Mouse (Mus musculus): ENCODE measurements around the gene Robo1. TPM values are rescaled to one million over a fixed set of nuclear protein-coding genes. Genes with fewer than 3 reads are reported as not detected.

The Robo1 gene
- polyA plus RNA-seq, 1 experiment from 2014 or later = 26.0 TPM

- H3K4me3 ChIP-seq (replicated peaks) = no peak overlapping the region
- no peak for ATAC-seq (replicated peaks; ENCODE audit: low FRiP score)
- H3K9ac ChIP-seq = no peak overlapping the region
- H3K4me1 ChIP-seq = no peaks in the 10 kb centered on the region
- no peaks in the 10 kb centered on the region for H3K9me3 ChIP-seq (replicated peaks)
- no peaks in the 10 kb centered on the region for H3K36me3 ChIP-seq
- no peak overlapping the region for H3K4me2 ChIP-seq
- WGBS = 69% methylated on average over 11 of the region's 11 CpGs
- H3K27me3 ChIP-seq = no peaks in the 10 kb centered on the region
- H3K27ac ChIP-seq = no peak overlapping the region
Measured at GRCm38 (mm10) chr16:72897125-72897524, 589.0 kb downstream of the Robo1 start.

- no peaks in the 10 kb centered on the region for H3K27me3 ChIP-seq
- no peaks in the 10 kb centered on the region for H3K4me1 ChIP-seq
- H3K36me3 ChIP-seq = 0 out of 2 replicates have a peak, but pooled peaks cover 4% of the 10 kb centered on the region
- H3K9me3 ChIP-seq (replicated peaks) = no peaks in the 10 kb centered on the region
- H3K9ac ChIP-seq = no peak overlapping the region
- no peak overlapping the region for H3K4me3 ChIP-seq (replicated peaks)
- H3K27ac ChIP-seq = no peak overlapping the region
- no peak for ATAC-seq (replicated peaks; ENCODE audit: low FRiP score)
- no peak overlapping the region for H3K4me2 ChIP-seq
- WGBS = 77% methylated on average over 2 of the region's 2 CpGs
Measured at GRCm38 (mm10) chr16:72908895-72909294, 600.8 kb downstream of the Robo1 start.

GRCm38 (mm10) chr16:72913134-72913533, 605.0 kb downstream of the Robo1 start:
- no peaks in the 10 kb centered on the region for H3K27me3 ChIP-seq
- no peaks in the 10 kb centered on the region for H3K9me3 ChIP-seq (replicated peaks)
- no peak for ATAC-seq (replicated peaks; ENCODE audit: low FRiP score)
- H3K36me3 ChIP-seq = no peaks in the 10 kb centered on the region
- H3K4me2 ChIP-seq = no peak overlapping the region
- H3K27ac ChIP-seq = no peak overlapping the region
- no peak overlapping the region for H3K9ac ChIP-seq
- H3K4me1 ChIP-seq = peaks cover 2% of the 10 kb centered on the region; the same call in 1 of the 2 replicates
- H3K4me3 ChIP-seq (replicated peaks) = no peak overlapping the region
- WGBS = 62% methylated on average over 5 of the region's 5 CpGs

DNA sequence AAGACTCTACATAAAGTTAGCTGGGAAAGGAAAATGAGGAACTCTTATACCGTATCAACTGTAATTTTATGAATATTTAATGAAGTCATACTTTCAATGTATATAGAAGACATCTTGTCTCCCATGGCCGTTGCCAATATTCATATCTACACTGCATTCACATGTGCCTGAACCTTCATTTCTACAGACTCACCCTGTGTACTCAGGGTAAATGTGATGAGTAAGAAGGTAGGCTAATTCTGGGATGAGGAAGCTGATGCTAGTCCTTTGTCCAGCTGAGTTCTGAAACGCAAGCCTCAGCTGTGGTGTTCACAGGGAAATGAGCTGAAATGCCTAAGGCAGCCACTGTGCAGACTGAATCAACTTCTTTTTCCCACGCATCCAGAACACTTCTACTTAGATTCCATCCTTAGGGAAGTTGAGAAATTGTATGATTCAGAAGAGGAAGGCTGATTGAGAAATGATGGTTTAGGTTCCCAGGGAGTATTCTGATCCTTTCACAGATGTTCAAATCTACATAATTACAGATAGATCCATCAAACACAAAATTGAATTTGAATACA, 606.0 kb downstream of the Robo1 start:
- peaks cover 2% of the 10 kb centered on the region; the same call in 1 of the 2 replicates for H3K4me1 ChIP-seq
- 0 out of 2 replicates have a peak overlapping the region, but pooled peaks have one; percentile 9 for H3K27ac ChIP-seq
- H3K4me3 ChIP-seq (replicated peaks) = no peak overlapping the region
- H3K36me3 ChIP-seq = no peaks in the 10 kb centered on the region
- 76% methylated on average over 4 of the region's 4 CpGs for WGBS
- no peaks in the 10 kb centered on the region for H3K27me3 ChIP-seq
- H3K4me2 ChIP-seq = no peak overlapping the region
- no peak overlapping the region for H3K9ac ChIP-seq
- ATAC-seq (replicated peaks; ENCODE audit: low FRiP score) = no peak
- H3K9me3 ChIP-seq (replicated peaks) = no peaks in the 10 kb centered on the region

- no peak for ATAC-seq (replicated peaks; ENCODE audit: low FRiP score)
- H3K9me3 ChIP-seq (replicated peaks) = no peaks in the 10 kb centered on the region
- WGBS = 90% methylated on average over 3 of the region's 3 CpGs
- no peak overlapping the region for H3K4me3 ChIP-seq (replicated peaks)
- peaks cover 16% of the 10 kb centered on the region for H3K4me1 ChIP-seq
- no peaks in the 10 kb centered on the region for H3K36me3 ChIP-seq
- H3K4me2 ChIP-seq = no peak overlapping the region
- H3K9ac ChIP-seq = no peak overlapping the region
- H3K27me3 ChIP-seq = no peaks in the 10 kb centered on the region
- no peak overlapping the region for H3K27ac ChIP-seq
Measured at GRCm38 (mm10) chr16:72920013-72920412, 611.9 kb downstream of the Robo1 start.

DNA sequence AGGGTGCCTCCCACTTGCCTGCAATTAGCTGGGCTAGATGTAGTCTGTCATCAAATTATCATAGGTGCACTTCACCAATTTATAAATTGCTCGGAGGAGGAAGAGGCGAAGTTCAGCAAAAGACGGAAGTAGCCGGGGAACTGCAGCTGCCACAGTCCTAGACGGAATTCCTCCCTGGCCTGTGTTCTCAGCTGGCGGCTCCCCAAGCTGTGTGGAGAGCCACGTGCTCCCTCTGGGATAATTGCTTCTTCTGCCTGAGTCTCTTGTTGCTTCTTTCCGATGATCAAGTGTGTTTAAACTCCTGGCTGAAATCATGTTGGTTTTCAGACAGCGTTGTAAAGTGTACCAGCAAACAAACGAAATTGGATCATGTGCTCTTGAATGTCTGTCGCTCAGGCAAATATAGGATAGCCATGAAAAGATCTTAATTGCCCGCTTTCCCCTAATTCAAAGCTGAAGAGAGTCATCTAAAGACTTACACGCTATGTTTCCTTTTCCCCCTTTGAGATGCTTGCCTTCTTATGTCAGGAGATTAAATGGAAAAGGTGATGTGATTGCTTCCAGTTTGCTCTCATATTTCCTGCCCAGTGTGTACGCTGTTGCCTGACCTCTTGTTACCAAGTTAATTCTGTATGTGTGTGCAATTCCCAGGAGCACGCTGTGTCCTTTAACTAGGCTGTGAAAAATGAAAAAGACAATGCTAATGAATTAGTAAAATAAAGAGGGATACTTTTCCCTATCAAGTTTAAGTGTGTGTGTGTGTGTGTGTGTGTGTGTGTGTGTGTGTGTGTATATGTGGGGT, 616.5 kb downstream of the Robo1 start:
- WGBS = 14% methylated on average over 15 of the region's 15 CpGs
- H3K4me3 ChIP-seq (replicated peaks) = peak overlapping the region; percentile 5; the same call in 1 of the 2 replicates
- peaks cover 24% of the 10 kb centered on the region for H3K4me1 ChIP-seq
- peak overlapping the region; percentile 50 for H3K4me2 ChIP-seq
- no peaks in the 10 kb centered on the region for H3K36me3 ChIP-seq
- no peaks in the 10 kb centered on the region for H3K9me3 ChIP-seq (replicated peaks)
- peak; percentile 89 for ATAC-seq (replicated peaks; ENCODE audit: low FRiP score)
- H3K27me3 ChIP-seq = no peaks in the 10 kb centered on the region
- 0 out of 2 replicates have a peak overlapping the region, but pooled peaks have one; percentile 29 for H3K27ac ChIP-seq
- no peak overlapping the region for H3K9ac ChIP-seq

GRCm38 (mm10) chr16:72928525-72929122, 620.5 kb downstream of the Robo1 start:
- Histone ChIP-seq H3K9ac (no peak overlapping the region), H3K4me3 (replicated peaks) (no peak overlapping the region), H3K4me1 (peaks cover 27% of the 10 kb centered on the region), H3K27ac (no peak overlapping the region), H3K9me3 (replicated peaks) (no peaks in the 10 kb centered on the region), H3K36me3 (no peaks in the 10 kb centered on the region; the same call in 1 of the 2 replicates), H3K4me2 (no peak overlapping the region), H3K27me3 (no peaks in the 10 kb centered on the region)
- 73% methylated on average over 6 of the region's 6 CpGs for WGBS
- no peak for ATAC-seq (replicated peaks; ENCODE audit: low FRiP score)

DNA sequence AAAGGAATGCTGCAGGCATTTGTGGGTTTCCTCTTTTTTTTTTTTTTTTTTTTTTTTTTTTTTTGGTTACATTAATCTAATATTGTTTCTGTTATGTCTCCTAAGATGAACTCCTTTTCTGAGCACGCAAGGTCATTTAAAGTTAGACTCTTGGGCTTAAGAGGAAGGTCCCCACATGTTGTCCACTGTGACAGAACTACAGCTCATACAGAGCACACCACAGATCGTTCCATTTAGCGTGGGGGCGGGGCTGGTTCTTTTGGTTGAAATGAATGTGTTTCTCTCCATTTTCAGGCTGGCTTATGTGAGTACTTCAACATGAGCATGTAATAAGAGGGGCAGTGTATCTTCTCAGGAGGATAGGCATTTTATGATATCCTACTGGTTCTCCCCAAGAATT, 622.8 kb downstream of the Robo1 start:
- H3K27ac ChIP-seq = no peak overlapping the region
- WGBS = 66% methylated on average over 4 of the region's 4 CpGs

GRCm38 (mm10) chr16:72934908-72935307, 626.8 kb downstream of the Robo1 start:
- Histone ChIP-seq H3K27ac (no peak overlapping the region), H3K36me3 (peaks cover 6% of the 10 kb centered on the region; the same call in 1 of the 2 replicates), H3K4me2 (no peak overlapping the region), H3K4me1 (0 out of 2 replicates have a peak, but pooled peaks cover 5% of the 10 kb centered on the region), H3K27me3 (no peaks in the 10 kb centered on the region), H3K9me3 (replicated peaks) (no peaks in the 10 kb centered on the region), H3K9ac (no peak overlapping the region), H3K4me3 (replicated peaks) (no peak overlapping the region)
- ATAC-seq (replicated peaks; ENCODE audit: low FRiP score) = no peak

More for the DNA sequence above, 622.8 kb downstream of the Robo1 start:
- Histone ChIP-seq H3K9me3 (replicated peaks) (no peaks in the 10 kb centered on the region), H3K36me3 (peaks cover 6% of the 10 kb centered on the region; the same call in 1 of the 2 replicates), H3K4me2 (no peak overlapping the region), H3K4me1 (peaks cover 15% of the 10 kb centered on the region; the same call in 1 of the 2 replicates), H3K9ac (no peak overlapping the region), H3K27me3 (no peaks in the 10 kb centered on the region), H3K4me3 (replicated peaks) (no peak overlapping the region)
- ATAC-seq (replicated peaks; ENCODE audit: low FRiP score) = 0 out of 2 replicates have a peak, but pooled peaks have one; percentile 56

GRCm38 (mm10) chr16:72937183-72937582, 629.1 kb downstream of the Robo1 start:
- Histone ChIP-seq H3K9me3 (replicated peaks) (no peaks in the 10 kb centered on the region), H3K4me3 (replicated peaks) (no peak overlapping the region), H3K9ac (no peak overlapping the region), H3K36me3 (peaks cover 6% of the 10 kb centered on the region; the same call in 1 of the 2 replicates), H3K27me3 (no peaks in the 10 kb centered on the region), H3K4me2 (no peak overlapping the region), H3K4me1 (0 out of 2 replicates have a peak, but pooled peaks cover 3% of the 10 kb centered on the region), H3K27ac (no peak overlapping the region)
- 65% methylated on average over 3 of the region's 3 CpGs for WGBS
- ATAC-seq (replicated peaks; ENCODE audit: low FRiP score) = no peak

DNA sequence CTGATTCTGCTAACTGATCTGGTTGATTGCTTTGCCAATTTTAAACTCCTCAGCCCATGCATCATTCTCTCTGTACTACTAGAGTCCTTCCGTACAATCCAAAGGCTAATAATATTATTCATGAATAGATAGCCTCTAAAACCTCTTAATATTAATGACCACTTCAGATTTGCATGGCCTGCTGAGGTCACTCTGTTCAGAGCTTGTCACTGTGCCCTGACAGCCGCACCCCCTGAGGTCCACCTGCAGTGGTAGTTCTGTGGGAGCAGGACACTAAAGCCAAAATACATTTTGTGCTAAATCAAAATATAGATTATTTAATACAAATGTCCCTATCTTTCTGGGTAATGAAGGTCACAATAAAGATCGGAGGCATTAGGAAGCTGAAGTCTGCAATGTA, 631.8 kb downstream of the Robo1 start:
- no peaks in the 10 kb centered on the region for H3K36me3 ChIP-seq
- no peak overlapping the region for H3K4me3 ChIP-seq (replicated peaks)
- no peaks in the 10 kb centered on the region for H3K9me3 ChIP-seq (replicated peaks)
- H3K9ac ChIP-seq = no peak overlapping the region
- H3K27ac ChIP-seq = no peak overlapping the region
- H3K4me2 ChIP-seq = no peak overlapping the region
- ATAC-seq (replicated peaks; ENCODE audit: low FRiP score) = no peak
- 0 out of 2 replicates have a peak, but pooled peaks cover 3% of the 10 kb centered on the region for H3K4me1 ChIP-seq
- WGBS = 85% methylated on average over 3 of the region's 3 CpGs
- no peaks in the 10 kb centered on the region for H3K27me3 ChIP-seq

GRCm38 (mm10) chr16:72940786-72941185, 632.7 kb downstream of the Robo1 start:
- Histone ChIP-seq H3K27me3 (no peaks in the 10 kb centered on the region), H3K36me3 (no peaks in the 10 kb centered on the region), H3K4me3 (replicated peaks) (no peak overlapping the region), H3K27ac (no peak overlapping the region), H3K9me3 (replicated peaks) (no peaks in the 10 kb centered on the region), H3K4me1 (0 out of 2 replicates have a peak, but pooled peaks cover 3% of the 10 kb centered on the region), H3K4me2 (no peak overlapping the region), H3K9ac (no peak overlapping the region)
- no peak for ATAC-seq (replicated peaks; ENCODE audit: low FRiP score)
- WGBS = 46% methylated on average over 8 of the region's 8 CpGs

Measured in kidney, embryonic 15.5 days (tissue).